15 mouse cellular contexts compared by ENCODE assay signal in the genomic region with DNA sequence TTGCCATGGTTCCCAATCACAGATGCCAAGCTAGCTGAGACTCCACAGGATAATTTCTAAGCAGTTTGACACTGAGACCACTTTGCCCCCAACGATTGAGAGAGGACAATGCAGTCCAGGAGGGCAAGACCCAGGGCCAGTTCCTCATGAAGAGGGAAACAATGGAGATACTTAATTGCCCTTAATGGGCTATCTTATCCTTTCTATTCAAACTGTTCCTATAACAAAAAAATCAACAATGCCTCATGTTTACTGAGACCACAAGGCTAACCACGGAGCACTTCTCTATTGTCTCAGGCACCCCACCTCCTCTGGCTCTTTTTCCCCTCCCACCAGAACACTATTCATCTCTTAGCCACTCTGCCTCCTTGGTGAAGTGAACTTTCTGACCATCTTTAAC.
"Had no signal": no experiment of that assay in that cellular context is flagged by ENCODE, and none has a peak within 500 bp of the region (broad histone marks: within the 10 kb centered on the region; RNA-seq: fewer than 3 reads in every experiment).

No protein-coding gene starts in this region.

- H3K4me1 ChIP-seq: midbrain, embryonic 12.5 days; neural tube, embryonic 13.5 days; stomach, embryonic 15.5 days had no signal

- H3K4me2 ChIP-seq: lung, embryonic 14.5 days; midbrain, embryonic 12.5 days; neural tube, embryonic 13.5 days; stomach, embryonic 15.5 days had no signal

- H3K36me3 ChIP-seq: midbrain, embryonic 10.5 days; midbrain, embryonic 12.5 days; neural tube, embryonic 13.5 days; stomach, embryonic 15.5 days had no signal

- H3K9me3 ChIP-seq: midbrain, embryonic 10.5 days; midbrain, embryonic 12.5 days; neural tube, embryonic 13.5 days; stomach, embryonic 15.5 days had no signal

- H3K27me3 ChIP-seq: neural tube, embryonic 13.5 days; stomach, embryonic 15.5 days had no signal

- H3K4me3 ChIP-seq: midbrain, embryonic 10.5 days; midbrain, embryonic 12.5 days; myocyte; neural tube, embryonic 13.5 days; stomach, embryonic 15.5 days had no signal

- H3K27ac ChIP-seq: liver, embryonic 14.5 days; midbrain, embryonic 10.5 days; midbrain, embryonic 12.5 days; neural tube, embryonic 13.5 days; stomach, embryonic 15.5 days; stomach, postnatal 0 days had no signal

- H3K9ac ChIP-seq: liver, embryonic 14.5 days; lung, embryonic 14.5 days; midbrain, embryonic 12.5 days; neural tube, embryonic 13.5 days; stomach, embryonic 15.5 days had no signal

- DNase-seq: lung, adult 18-20 months; lung, embryonic 14.5 days; lung, postnatal 10 days; lung, postnatal 4 days; midbrain, embryonic 14.5 days; right cerebral cortex, postnatal 14 days; thymus, adult 2 months; thymus, postnatal 25 days had no signal
